Mouse (Mus musculus) gastrocnemius, postnatal 4 days (tissue): Measurements from ENCODE around the gene Olfr1301. TPM values are rescaled to one million over a fixed set of nuclear protein-coding genes. Genes with fewer than 3 reads are reported as not detected.

Experiments used
- DNase-seq, 2 experiments: peaks; one replicate each; pipeline ENCODE4 v3.0.0; 2021 to 2022; ENCODE audit warnings: low spot score in 2 of 2, mixed read lengths in 2 of 2
- long read RNA-seq, 2 experiments: library from polyadenylated mRNA; stranded (forward); transcript quantifications; one replicate each; pipeline ENCODE4 v2.0.0; 2021
- total RNA-seq, 2 experiments: library from RNA; stranded (reverse); gene quantifications; 2 replicates each; pipeline ENCODE4 v1.2.3; 2021

Gene Olfr1301
- total RNA-seq = not detected
- long read RNA-seq, experiment 1 = 0 reads
- long read RNA-seq, experiment 2 = 0 reads

GRCm38 (mm10) chr2:111750706-111751105, at the start of gene Olfr1301:
Gene Olfr1301 (plus strand): TSS chr2:111751006.
- DNase-seq = no peak

GRCm38 (mm10) chr2:111726739-111727138, 24.1 kb upstream of the Olfr1301 start:
- DNase-seq = no peak

GRCm38 (mm10) chr2:111777129-111777528, 26.3 kb downstream of the Olfr1301 start, which contains the start of gene Olfr1302:
Gene Olfr1302 (plus strand): TSS chr2:111777429.
- DNase-seq = no peak

Other genes with a start within 250 kb of the Olfr1301 start
- not detected for gene Olfr1293-ps, start 225.8 kb upstream of the Olfr1301 start, total RNA-seq
- not detected for gene Olfr1294, start 210.7 kb upstream of the Olfr1301 start, total RNA-seq
- gene Olfr1295, start 181.3 kb upstream of the Olfr1301 start, total RNA-seq = not detected
- not detected for gene Olfr1297, start 124.5 kb upstream of the Olfr1301 start, total RNA-seq
- gene Olfr1298, start 101.8 kb upstream of the Olfr1301 start, total RNA-seq = not detected
- not detected for gene Olfr1299, start 89.6 kb upstream of the Olfr1301 start, total RNA-seq
- gene Olfr1302, start 26.4 kb downstream of the Olfr1301 start, total RNA-seq = not detected
- gene Olfr1303, start 69.3 kb downstream of the Olfr1301 start, total RNA-seq = not detected
- not detected for gene Olfr1305, start 126.1 kb downstream of the Olfr1301 start, total RNA-seq
- not detected for gene Olfr1306, start 165.3 kb downstream of the Olfr1301 start, total RNA-seq
- under 1 TPM in 1 of 2 experiments, not detected in 1; 0.03 TPM for gene Olfr1307, start 198.4 kb downstream of the Olfr1301 start, total RNA-seq
- gene Olfr1308, start 213.9 kb downstream of the Olfr1301 start, total RNA-seq = not detected
- not detected for gene Olfr1309, start 239.3 kb downstream of the Olfr1301 start, total RNA-seq